Mouse (Mus musculus) heart, embryonic 15.5 days (tissue): ENCODE data around the gene Reep6. TPM values are rescaled to one million over a fixed set of nuclear protein-coding genes. Genes with fewer than 3 reads are reported as not detected.

Experiments used
- ATAC-seq: fragments of 200-750 bp; cut with Nextera tagmentation; replicated peaks from 2 replicates; pipeline ENCODE4 v1.8.0; 2017; ENCODE audit warnings: low read depth, moderate TSS enrichment; ENCODE audit not compliant: insufficient number of reproducible peaks, insufficient read depth, low FRiP score
- H3K27ac ChIP-seq: fragments of 300-500 bp; sonication (generic); 2 replicates; pipeline ENCODE4 v1.5.1; 2015; ENCODE audit warnings: mild to moderate bottlenecking, inconsistent platforms
- H3K27me3 ChIP-seq: fragments of 300-500 bp; sonication (generic); 2 replicates; pipeline ENCODE4 v1.6.1; 2015; ENCODE audit warnings: inconsistent platforms
- H3K36me3 ChIP-seq: fragments of 300-500 bp; sonication (generic); 2 replicates; pipeline ENCODE4 v1.6.1; 2015; ENCODE audit warnings: mild to moderate bottlenecking, inconsistent platforms
- H3K4me1 ChIP-seq: fragments of 300-500 bp; sonication (generic); replicated peaks from 2 replicates; pipeline ENCODE4 v1.6.1; 2015; ENCODE audit warnings: inconsistent platforms
- H3K4me2 ChIP-seq: fragments of 300-500 bp; sonication (generic); 2 replicates; pipeline ENCODE4 v1.6.1; 2015; ENCODE audit warnings: inconsistent platforms, mild to moderate bottlenecking, moderate library complexity
- H3K4me3 ChIP-seq: fragments of 300-500 bp; sonication (generic); 2 replicates; pipeline ENCODE4 v1.5.1; 2015; ENCODE audit warnings: mild to moderate bottlenecking, inconsistent platforms
- H3K9ac ChIP-seq: fragments of 300-500 bp; sonication (generic); 2 replicates; pipeline ENCODE4 v1.6.1; 2015; ENCODE audit warnings: mild to moderate bottlenecking, inconsistent platforms
- H3K9me3 ChIP-seq: fragments of 300-500 bp; sonication (generic); replicated peaks from 2 replicates; pipeline ENCODE4 v1.6.1; 2016; ENCODE audit warnings: inconsistent platforms
- WGBS: fragments of 180-500 bp; shearing (Covaris S2); methylation state at CpG from one replicate; pipeline ENCODE4 v1.1.7; 2015; ENCODE audit warnings: mixed read lengths; 5-methylcytosine and 5-hydroxymethylcytosine counted together
- polyA plus RNA-seq: library from polyadenylated mRNA; unstranded; fragments of >200 nt; fragmentation: Nextera tagmentation; extraction: Ambion mirVana; gene quantifications from 2 replicates; pipeline ENCODE4 v1.2.1, GENCODE M21; 2015

Reep6 gene
- polyA plus RNA-seq, 1 experiment from 2014 or later = 1.6 TPM

- H3K9ac ChIP-seq = no peak overlapping the region; the same call in 1 of the 2 replicates
These were observed 27.3 kb upstream of the Reep6 start for GRCm38 (mm10) chr10:80302471-80302881.

GRCm38 (mm10) chr10:80304458-80304857 is 25.3 kb upstream of the Reep6 start:
- Histone ChIP-seq H3K9me3 (no peaks in the 10 kb centered on the region), H3K4me2 (peak overlapping the region; percentile 26), H3K9ac (no peak overlapping the region), H3K4me1 (peaks cover 9% of the 10 kb centered on the region), H3K4me3 (0 out of 2 replicates have a peak overlapping the region, but pooled peaks have one; percentile 11), H3K27me3 (peaks cover 90% of the 10 kb centered on the region), H3K27ac (no peak overlapping the region), H3K36me3 (no peaks in the 10 kb centered on the region)
- no peak for ATAC-seq
- 25% methylated on average over 12 of the region's 12 CpGs for WGBS

More at GRCm38 (mm10) chr10:80302471-80302881, 27.3 kb upstream of the Reep6 start:
- no peaks in the 10 kb centered on the region for H3K9me3 ChIP-seq
- 11% methylated on average over 9 of the region's 9 CpGs for WGBS
- H3K36me3 ChIP-seq = no peaks in the 10 kb centered on the region
- peak overlapping the region; percentile 42; the same call in 1 of the 2 replicates for H3K27ac ChIP-seq
- H3K4me2 ChIP-seq = peak overlapping the region; percentile 21
- peaks cover 97% of the 10 kb centered on the region for H3K27me3 ChIP-seq
- peak; percentile 53 for ATAC-seq
- H3K4me1 ChIP-seq = peaks cover 10% of the 10 kb centered on the region
- no peak overlapping the region for H3K4me3 ChIP-seq

- H3K4me2 ChIP-seq = peak overlapping the region; percentile 26
- no peak overlapping the region for H3K9ac ChIP-seq
- peaks cover 89% of the 10 kb centered on the region for H3K27me3 ChIP-seq
- WGBS = 16% methylated on average over 25 of the region's 25 CpGs
- H3K4me1 ChIP-seq = peaks cover 9% of the 10 kb centered on the region
- H3K9me3 ChIP-seq = no peaks in the 10 kb centered on the region
- H3K27ac ChIP-seq = no peak overlapping the region
- 0 out of 2 replicates have a peak overlapping the region, but pooled peaks have one; percentile 11 for H3K4me3 ChIP-seq
- H3K36me3 ChIP-seq = no peaks in the 10 kb centered on the region
- ATAC-seq = no peak
These were observed 24.9 kb upstream of the Reep6 start for GRCm38 (mm10) chr10:80304862-80305261.

GRCm38 (mm10) chr10:80311560-80311959 is 18.2 kb upstream of the Reep6 start:
- no peak overlapping the region for H3K4me3 ChIP-seq
- WGBS = 78% methylated on average over 16 of the region's 16 CpGs
- H3K4me2 ChIP-seq = no peak overlapping the region
- no peak for ATAC-seq
- no peaks in the 10 kb centered on the region for H3K9me3 ChIP-seq
- no peak overlapping the region for H3K27ac ChIP-seq
- no peak overlapping the region for H3K9ac ChIP-seq
- H3K4me1 ChIP-seq = peaks cover 38% of the 10 kb centered on the region
- no peaks in the 10 kb centered on the region for H3K36me3 ChIP-seq
- peaks cover 91% of the 10 kb centered on the region for H3K27me3 ChIP-seq

GRCm38 (mm10) chr10:80312586-80313504 is 16.9 kb upstream of the Reep6 start:
- Histone ChIP-seq H3K9ac (no peak overlapping the region), H3K27ac (no peak overlapping the region), H3K9me3 (no peaks in the 10 kb centered on the region), H3K4me2 (no peak overlapping the region), H3K4me1 (peaks cover 50% of the 10 kb centered on the region), H3K27me3 (peaks cover 92% of the 10 kb centered on the region), H3K4me3 (no peak overlapping the region), H3K36me3 (peaks cover 3% of the 10 kb centered on the region; the same call in 1 of the 2 replicates)
- WGBS = 58% methylated on average over 54 of the region's 54 CpGs
- no peak for ATAC-seq

GRCm38 (mm10) chr10:80313627-80314201 is 16.0 kb upstream of the Reep6 start:
- H3K27me3 ChIP-seq = peaks cover 89% of the 10 kb centered on the region
- H3K36me3 ChIP-seq = peaks cover 12% of the 10 kb centered on the region; the same call in 1 of the 2 replicates
- H3K4me1 ChIP-seq = peaks cover 50% of the 10 kb centered on the region
- H3K4me3 ChIP-seq = no peak overlapping the region; the same call in 1 of the 2 replicates
- H3K27ac ChIP-seq = no peak overlapping the region
- peak overlapping the region; percentile 28 for H3K4me2 ChIP-seq
- no peak for ATAC-seq
- no peaks in the 10 kb centered on the region for H3K9me3 ChIP-seq
- WGBS = 27% methylated on average over 20 of the region's 20 CpGs
- no peak overlapping the region for H3K9ac ChIP-seq

GRCm38 (mm10) chr10:80314494-80315001 is 15.2 kb upstream of the Reep6 start:
- H3K36me3 ChIP-seq = peaks cover 12% of the 10 kb centered on the region; the same call in 1 of the 2 replicates
- ATAC-seq = no peak
- no peak overlapping the region for H3K9ac ChIP-seq
- no peak overlapping the region for H3K4me2 ChIP-seq
- H3K27ac ChIP-seq = no peak overlapping the region
- peaks cover 80% of the 10 kb centered on the region for H3K27me3 ChIP-seq
- no peak overlapping the region for H3K4me3 ChIP-seq
- no peaks in the 10 kb centered on the region for H3K9me3 ChIP-seq
- H3K4me1 ChIP-seq = peaks cover 54% of the 10 kb centered on the region
- WGBS = 40% methylated on average over 16 of the region's 16 CpGs

- Histone ChIP-seq H3K4me1 (peaks cover 57% of the 10 kb centered on the region), H3K4me3 (no peak overlapping the region), H3K36me3 (peaks cover 12% of the 10 kb centered on the region; the same call in 1 of the 2 replicates), H3K9ac (no peak overlapping the region), H3K9me3 (no peaks in the 10 kb centered on the region), H3K27me3 (peaks cover 74% of the 10 kb centered on the region), H3K4me2 (no peak overlapping the region), H3K27ac (no peak overlapping the region)
- 45% methylated on average over 27 of the region's 27 CpGs for WGBS
- ATAC-seq = no peak
These were observed 14.4 kb upstream of the Reep6 start for GRCm38 (mm10) chr10:80315315-80315714.

GRCm38 (mm10) chr10:80316359-80316781 is 13.4 kb upstream of the Reep6 start:
- no peak overlapping the region for H3K4me3 ChIP-seq
- no peak overlapping the region; the same call in 1 of the 2 replicates for H3K9ac ChIP-seq
- H3K27ac ChIP-seq = peak overlapping the region; percentile 33; the same call in 1 of the 2 replicates
- H3K9me3 ChIP-seq = no peaks in the 10 kb centered on the region
- H3K36me3 ChIP-seq = peaks cover 12% of the 10 kb centered on the region; the same call in 1 of the 2 replicates
- peaks cover 60% of the 10 kb centered on the region for H3K4me1 ChIP-seq
- H3K4me2 ChIP-seq = peak overlapping the region; percentile 33
- WGBS = 18% methylated on average over 11 of the region's 11 CpGs
- H3K27me3 ChIP-seq = peaks cover 64% of the 10 kb centered on the region
- peak; percentile 19; the same call in 1 of the 2 replicates for ATAC-seq

GRCm38 (mm10) chr10:80317011-80317410 is 12.7 kb upstream of the Reep6 start:
- Histone ChIP-seq H3K4me2 (peak overlapping the region; percentile 33; the same call in 1 of the 2 replicates), H3K9me3 (no peaks in the 10 kb centered on the region), H3K27me3 (peaks cover 57% of the 10 kb centered on the region), H3K4me3 (no peak overlapping the region), H3K9ac (no peak overlapping the region), H3K27ac (no peak overlapping the region), H3K4me1 (peaks cover 60% of the 10 kb centered on the region), H3K36me3 (peaks cover 12% of the 10 kb centered on the region; the same call in 1 of the 2 replicates)
- ATAC-seq = no peak
- WGBS = 54% methylated on average over 10 of the region's 10 CpGs

- Histone ChIP-seq H3K9me3 (no peaks in the 10 kb centered on the region), H3K4me3 (peak within 1 kb of the TSS; percentile 96), H3K27me3 (peaks cover 33% of the 10 kb centered on the region), H3K36me3 (peaks cover 12% of the 10 kb centered on the region; the same call in 1 of the 2 replicates), H3K27ac (peak within 1 kb of the TSS; percentile 74), H3K9ac (peak within 1 kb of the TSS; percentile 83), H3K4me2 (peak within 1 kb of the TSS; percentile 87), H3K4me1 (peaks cover 51% of the 10 kb centered on the region)
- ATAC-seq = peak; percentile 45; the same call in 1 of the 2 replicates
- WGBS = under 1% methylated on average over 34 of the region's 34 CpGs
These were observed 9.4 kb upstream of the Reep6 start, which contains the start of gene 2310011J03Rik for GRCm38 (mm10) chr10:80320340-80320760. Gene 2310011J03Rik, minus strand, starts transcription at chr10:80320537.
